9 mouse cellular contexts compared by ENCODE assay signal in genomic region chr7:128860709-128861108, GRCm38 (mm10).
A peak's percentile ranks its signal among the peaks of the same experiment; 100 is the strongest.
DNase-seq lines count a peak whose midpoint lies in the region; ATAC-seq lines count a peak whose summit lies in the region.
"Had no signal": no experiment of that assay in that cellular context is flagged by ENCODE, and none has a peak within 500 bp of the region (broad histone marks: within the 10 kb centered on the region; RNA-seq: fewer than 3 reads in every experiment).

No protein-coding gene starts in this region.

- DNase-seq in embryonic facial prominence, embryonic 14.5 days (ENCODE audit: low spot score) = peak; percentile 7
- DNase-seq in embryonic facial prominence, embryonic 10.5 days (ENCODE audit: low spot score) = no peak
- DNase-seq in midbrain, embryonic 10.5 days (ENCODE audit: low spot score) = peak; percentile 11
- peak; percentile 28 to 43 for DNase-seq in cerebellum, postnatal 25 days
- DNase-seq in layer of hippocampus, adult 18-20 months (ENCODE audit: low spot score in 2 of 2) = peak; percentile 28 to 46
- no peak for DNase-seq in embryo, embryonic 9.5 days (ENCODE audit: extremely low spot score)

- H3K27ac ChIP-seq in embryonic facial prominence, embryonic 14.5 days (replicated peaks; ENCODE audit: low read depth, low read length) = no peak overlapping the region
- H3K27ac ChIP-seq in embryonic facial prominence, embryonic 10.5 days (replicated peaks) = no peak overlapping the region
- no peak overlapping the region for H3K27ac ChIP-seq in midbrain, embryonic 10.5 days (replicated peaks)
- H3K27ac ChIP-seq in midbrain, embryonic 15.5 days = no peak overlapping the region
- H3K27ac ChIP-seq: stomach, embryonic 15.5 days had no signal

- H3K27me3 ChIP-seq in embryonic facial prominence, embryonic 14.5 days (replicated peaks; ENCODE audit: control insufficient read depth, insufficient read depth, low read length) = no peaks in the 10 kb centered on the region
- no peaks in the 10 kb centered on the region for H3K27me3 ChIP-seq in embryonic facial prominence, embryonic 10.5 days (replicated peaks; ENCODE audit: low read depth, poor library complexity, severe bottlenecking)
- H3K27me3 ChIP-seq in midbrain, embryonic 10.5 days (ENCODE audit: low read depth, poor library complexity, severe bottlenecking) = no peaks in the 10 kb centered on the region
- H3K27me3 ChIP-seq in midbrain, embryonic 15.5 days (replicated peaks) = no peaks in the 10 kb centered on the region
- H3K27me3 ChIP-seq: stomach, embryonic 15.5 days had no signal

- ATAC-seq in embryonic facial prominence, embryonic 14.5 days (ENCODE audit: low read depth) = peak; percentile 55; the same call in 1 of the 2 replicates
- ATAC-seq in midbrain, embryonic 15.5 days (replicated peaks) = no peak
- ATAC-seq in erythroblast, adult 5-6 weeks (replicated peaks; ENCODE audit: low FRiP score, poor library complexity, severe bottlenecking) = no peak

- H3K36me3 ChIP-seq in embryonic facial prominence, embryonic 14.5 days (ENCODE audit: control insufficient read depth, insufficient read depth, low read length) = no peaks in the 10 kb centered on the region
- H3K36me3 ChIP-seq in embryonic facial prominence, embryonic 10.5 days (replicated peaks) = no peaks in the 10 kb centered on the region
- no peaks in the 10 kb centered on the region for H3K36me3 ChIP-seq in midbrain, embryonic 10.5 days
- no peaks in the 10 kb centered on the region for H3K36me3 ChIP-seq in midbrain, embryonic 15.5 days (replicated peaks)
- H3K36me3 ChIP-seq: stomach, embryonic 15.5 days had no signal

- 73% methylated on average over 4 of the region's 4 CpGs for WGBS in embryonic facial prominence, embryonic 14.5 days
- whole genome bisulfite sequencing in embryonic facial prominence, embryonic 10.5 days = 81% methylated on average over 4 of the region's 4 CpGs
- 78% methylated on average over 4 of the region's 4 CpGs for WGBS in midbrain, embryonic 10.5 days
- 49% methylated on average over 4 of the region's 4 CpGs for WGBS in midbrain, embryonic 15.5 days

- no peak overlapping the region for H3K4me2 ChIP-seq in embryonic facial prominence, embryonic 14.5 days (ENCODE audit: low read depth, low read length)
- no peak overlapping the region for H3K4me2 ChIP-seq in midbrain, embryonic 15.5 days
- H3K4me2 ChIP-seq: stomach, embryonic 15.5 days had no signal

- H3K4me1 ChIP-seq in embryonic facial prominence, embryonic 14.5 days (ENCODE audit: control insufficient read depth, insufficient read depth, low read length) = no peaks in the 10 kb centered on the region
- H3K4me1 ChIP-seq in embryonic facial prominence, embryonic 10.5 days = no peaks in the 10 kb centered on the region
- H3K4me1 ChIP-seq in midbrain, embryonic 10.5 days = no peaks in the 10 kb centered on the region
- H3K4me1 ChIP-seq in midbrain, embryonic 15.5 days = no peaks in the 10 kb centered on the region
- H3K4me1 ChIP-seq: stomach, embryonic 15.5 days had no signal

- H3K9ac ChIP-seq in embryonic facial prominence, embryonic 14.5 days (ENCODE audit: low read depth, low read length) = no peak overlapping the region
- H3K9ac ChIP-seq in midbrain, embryonic 15.5 days = no peak overlapping the region
- H3K9ac ChIP-seq: stomach, embryonic 15.5 days had no signal

- H3K9me3 ChIP-seq in embryonic facial prominence, embryonic 14.5 days (ENCODE audit: control insufficient read depth, low read length) = no peaks in the 10 kb centered on the region
- H3K9me3 ChIP-seq in embryonic facial prominence, embryonic 10.5 days = no peaks in the 10 kb centered on the region
- H3K9me3 ChIP-seq in midbrain, embryonic 10.5 days (replicated peaks) = no peaks in the 10 kb centered on the region
- H3K9me3 ChIP-seq in midbrain, embryonic 15.5 days = no peaks in the 10 kb centered on the region
- H3K9me3 ChIP-seq: stomach, embryonic 15.5 days had no signal

- no peak overlapping the region for H3K4me3 ChIP-seq in embryonic facial prominence, embryonic 14.5 days (ENCODE audit: low read depth, low read length)
- H3K4me3 ChIP-seq in embryonic facial prominence, embryonic 10.5 days = no peak overlapping the region
- H3K4me3 ChIP-seq in midbrain, embryonic 10.5 days = no peak overlapping the region
- H3K4me3 ChIP-seq in midbrain, embryonic 15.5 days = no peak overlapping the region
- H3K4me3 ChIP-seq: stomach, embryonic 15.5 days had no signal

Comparison
In these comparisons a context has a peak if more than half of its experiments do, and no peak if none do; other contexts are left out.
1. DNase-seq: peak in embryonic facial prominence, embryonic 14.5 days (single experiment), midbrain, embryonic 10.5 days (single experiment), cerebellum, postnatal 25 days (2 of 2) and layer of hippocampus, adult 18-20 months (2 of 2); none in embryonic facial prominence, embryonic 10.5 days (single experiment) and embryo, embryonic 9.5 days (single experiment).